Mouse (Mus musculus) limb, embryonic 14.5 days (tissue): Measurements from ENCODE around the gene Hbq1b. TPM values are rescaled to one million over a fixed set of nuclear protein-coding genes. Genes with fewer than 3 reads are reported as not detected.

Experiments used
- ATAC-seq: fragments of 200-750 bp; cut with Nextera tagmentation; 2 replicates; pipeline ENCODE4 v1.8.0; 2017; ENCODE audit warnings: low read depth, moderate number of reproducible peaks, moderate TSS enrichment; ENCODE audit not compliant: low FRiP score
- DNase-seq: peaks from one replicate; pipeline ENCODE4 v3.0.0-alpha.2; 2015; ENCODE audit warnings: low spot score
- H3K27ac ChIP-seq: fragments of 300-500 bp; sonication (generic); replicated peaks from 2 replicates; pipeline ENCODE4 v1.5.1; 2014; ENCODE audit warnings: low read depth, mild to moderate bottlenecking, low read length, moderate library complexity, mixed read lengths
- H3K27me3 ChIP-seq: fragments of 300-500 bp; sonication (generic); 2 replicates; pipeline ENCODE4 v1.6.1; 2014; ENCODE audit warnings: low read length, mixed read lengths; ENCODE audit not compliant: control insufficient read depth, insufficient read depth
- H3K36me3 ChIP-seq: fragments of 300-500 bp; sonication (generic); 2 replicates; pipeline ENCODE4 v1.6.1; 2014; ENCODE audit warnings: mild to moderate bottlenecking, low read length, moderate library complexity, mixed read lengths; ENCODE audit not compliant: control insufficient read depth, insufficient read depth
- H3K4me1 ChIP-seq: fragments of 300-500 bp; sonication (generic); 2 replicates; pipeline ENCODE4 v1.6.1; 2014; ENCODE audit warnings: antibody characterized with exemption, low read length, mixed read lengths; ENCODE audit not compliant: control insufficient read depth, insufficient read depth
- H3K4me2 ChIP-seq: fragments of 300-500 bp; sonication (generic); replicated peaks from 2 replicates; pipeline ENCODE4 v1.6.1; 2014; ENCODE audit warnings: low read depth, mild to moderate bottlenecking, low read length, moderate library complexity; ENCODE audit not compliant: severe bottlenecking
- H3K4me3 ChIP-seq: fragments of 300-500 bp; sonication (generic); replicated peaks from 2 replicates; pipeline ENCODE4 v1.5.1; 2014; ENCODE audit warnings: low read length
- H3K9ac ChIP-seq: fragments of 300-500 bp; sonication (generic); 2 replicates; pipeline ENCODE4 v1.6.1; 2014; ENCODE audit warnings: mild to moderate bottlenecking, low read depth, low read length, moderate library complexity; ENCODE audit not compliant: severe bottlenecking
- H3K9me3 ChIP-seq: fragments of 300-500 bp; sonication (generic); 2 replicates; pipeline ENCODE4 v1.6.1; 2016; ENCODE audit warnings: low read length; ENCODE audit not compliant: control insufficient read depth
- POLR2A ChIP-seq: fragments of 200-500 bp; IDR thresholded peaks from 2 replicates; pipeline ENCODE4 v1.8.0; 2012; ENCODE audit warnings: inconsistent platforms, mild to moderate bottlenecking, moderate library complexity, borderline replicate concordance; ENCODE audit not compliant: insufficient read depth, insufficient read length; ENCODE audit errors: extremely low read depth
- whole genome bisulfite sequencing: fragments of 180-500 bp; shearing (Covaris S2); extraction: QIAGEN DNeasy Blood & Tissue Kit; methylation state at CpG from one replicate; pipeline ENCODE4 v1.1.7; 2014; 5-methylcytosine and 5-hydroxymethylcytosine counted together
- polyA plus RNA-seq, 2 experiments: library from polyadenylated mRNA; depleted of rRNA in 1 of 2; stranded (reverse) in 1 of 2; unstranded in 1 of 2; fragments of >200 nt; fragmentation: Nextera tagmentation in 1 of 2; extraction: Ambion mirVana in 1 of 2; gene quantifications; 2 replicates each; pipeline versions ENCODE4 v1.2.1 to v1.2.3; 2012 to 2014

Gene Hbq1b
- polyA plus RNA-seq, 2 experiments: 0.87 to 1.1 TPM

GRCm38 (mm10) chr11:32267964-32268363 lies 18.8 kb upstream of the Hbq1b start:
- DNase-seq (peak; percentile 25), ATAC-seq (0 out of 2 replicates have a peak, but pooled peaks have one; percentile 1)
- H3K36me3 ChIP-seq: no peaks in the 10 kb centered on the region
- TF ChIP-seq POLR2A: no peak
- H3K4me1 ChIP-seq: 0 out of 2 replicates have a peak, but pooled peaks cover 4% of the 10 kb centered on the region
- 28% methylated on average over 5 of the region's 5 CpGs for WGBS
- H3K9ac ChIP-seq: peak overlapping the region; percentile 96
- H3K4me3 ChIP-seq: peak overlapping the region; percentile 80
- peak overlapping the region; percentile 92 for H3K27ac ChIP-seq
- peak overlapping the region; percentile 69 for H3K4me2 ChIP-seq
- H3K27me3 ChIP-seq: no peaks in the 10 kb centered on the region
- H3K9me3 ChIP-seq: no peaks in the 10 kb centered on the region

GRCm38 (mm10) chr11:32268952-32269351 lies 17.8 kb upstream of the Hbq1b start:
- Histone ChIP-seq H3K4me3 (no peak overlapping the region), H3K27ac (no peak overlapping the region), H3K4me2 (no peak overlapping the region), H3K36me3 (no peaks in the 10 kb centered on the region), H3K9ac (no peak overlapping the region), H3K9me3 (no peaks in the 10 kb centered on the region), H3K27me3 (no peaks in the 10 kb centered on the region), H3K4me1 (0 out of 2 replicates have a peak, but pooled peaks cover 4% of the 10 kb centered on the region)
- no peak for ATAC-seq
- 86% methylated on average over 5 of the region's 5 CpGs for WGBS
- no peak for DNase-seq
- no peak for TF ChIP-seq POLR2A

- no peak for ATAC-seq
- Histone ChIP-seq H3K4me3 (no peak overlapping the region), H3K9ac (no peak overlapping the region), H3K27ac (no peak overlapping the region), H3K27me3 (no peaks in the 10 kb centered on the region), H3K4me2 (no peak overlapping the region), H3K9me3 (no peaks in the 10 kb centered on the region), H3K36me3 (no peaks in the 10 kb centered on the region), H3K4me1 (0 out of 2 replicates have a peak, but pooled peaks cover 4% of the 10 kb centered on the region)
- TF ChIP-seq POLR2A: no peak
- 39% methylated on average over 4 of the region's 4 CpGs for WGBS
- DNase-seq: no peak
Observed at GRCm38 (mm10) chr11:32271178-32271577, 15.6 kb upstream of the Hbq1b start.

DNA sequence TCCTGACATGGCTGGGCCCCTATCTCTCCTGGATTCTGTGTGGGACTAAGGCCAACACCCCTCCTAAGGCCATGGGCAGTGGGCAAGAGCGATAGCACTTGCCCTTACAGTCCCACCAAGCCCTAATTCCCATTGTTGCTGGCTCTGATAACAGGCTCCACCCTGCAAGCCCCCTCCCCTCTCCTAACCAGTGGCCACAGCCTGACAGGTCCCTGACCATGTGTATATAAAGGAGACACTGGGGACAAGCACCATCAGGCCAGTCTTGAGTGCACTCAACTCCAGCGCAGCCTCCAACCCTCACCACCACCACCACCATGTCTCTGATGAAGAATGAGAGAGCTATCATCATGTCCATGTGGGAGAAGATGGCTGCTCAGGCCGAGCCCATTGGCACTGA lies 10.4 kb upstream of the Hbq1b start, which contains the start of gene Hba-x:
Gene Hba-x (plus strand): TSS at position 54 of the 400 bp plus-strand sequence.
- no peak for TF ChIP-seq POLR2A
- no peaks in the 10 kb centered on the region for H3K9me3 ChIP-seq
- no peaks in the 10 kb centered on the region for H3K36me3 ChIP-seq
- WGBS: 70% methylated on average over 3 of the region's 3 CpGs
- H3K4me1 ChIP-seq: no peaks in the 10 kb centered on the region
- no peak within 1 kb of the TSS for H3K4me2 ChIP-seq
- no peak for DNase-seq
- no peak within 1 kb of the TSS for H3K27ac ChIP-seq
- no peaks in the 10 kb centered on the region; the same call in 1 of the 2 replicates for H3K27me3 ChIP-seq
- no peak for ATAC-seq
- no peak within 1 kb of the TSS for H3K4me3 ChIP-seq
- no peak within 1 kb of the TSS for H3K9ac ChIP-seq

DNA sequence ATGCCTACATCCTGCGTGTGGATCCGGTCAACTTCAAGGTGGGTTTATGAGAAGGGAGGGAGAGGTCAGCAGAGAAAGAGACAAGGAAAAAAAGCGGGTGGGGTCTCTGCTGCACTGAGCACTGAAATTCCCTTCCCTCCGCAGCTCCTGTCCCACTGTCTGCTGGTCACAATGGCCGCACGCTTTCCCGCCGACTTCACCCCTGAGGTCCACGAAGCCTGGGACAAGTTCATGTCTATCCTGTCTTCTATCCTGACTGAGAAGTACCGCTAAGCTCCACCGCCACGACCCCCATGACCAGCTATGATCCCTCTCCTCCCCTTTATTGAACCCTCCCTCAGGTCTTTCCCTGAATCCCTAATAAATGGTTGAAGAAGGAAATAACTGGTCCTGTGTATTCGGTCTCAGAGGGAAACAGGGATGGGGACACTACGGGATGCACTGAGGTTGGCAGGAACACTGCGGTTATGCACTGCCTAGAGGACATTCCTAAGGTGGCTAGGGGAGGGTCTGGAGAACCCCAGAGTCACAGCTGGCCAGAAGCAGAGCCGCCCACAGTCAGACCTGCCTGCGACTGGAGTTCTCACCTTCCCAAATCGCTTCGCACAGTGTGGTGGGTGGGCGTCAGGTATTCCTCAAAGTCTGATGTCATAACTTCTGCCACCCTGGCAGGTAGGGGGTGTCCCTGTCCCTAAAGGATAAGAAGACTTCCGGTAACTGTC lies 8.9 kb upstream of the Hbq1b start:
- no peak overlapping the region for H3K4me2 ChIP-seq
- no peak for TF ChIP-seq POLR2A
- H3K9ac ChIP-seq: no peak overlapping the region
- H3K27me3 ChIP-seq: no peaks in the 10 kb centered on the region; the same call in 1 of the 2 replicates
- no peaks in the 10 kb centered on the region for H3K9me3 ChIP-seq
- 64% methylated on average over 21 of the region's 21 CpGs for whole genome bisulfite sequencing
- ATAC-seq: no peak
- no peaks in the 10 kb centered on the region for H3K36me3 ChIP-seq
- H3K4me1 ChIP-seq: no peaks in the 10 kb centered on the region
- no peak for DNase-seq
- no peak overlapping the region for H3K27ac ChIP-seq
- H3K4me3 ChIP-seq: no peak overlapping the region
